Mouse (Mus musculus) cerebellum, adult 11 months (tissue): Measurements from ENCODE around the gene Olfr944.

Experiments used
- DNase-seq: peaks from one replicate; pipeline ENCODE4 v3.0.0; 2022

Gene Olfr944

GRCm38 (mm10) chr9:39201620-39202019 is at the start of gene Olfr944:
Gene Olfr944 (plus strand): TSS chr9:39201920.
- no peak for DNase-seq

DNA sequence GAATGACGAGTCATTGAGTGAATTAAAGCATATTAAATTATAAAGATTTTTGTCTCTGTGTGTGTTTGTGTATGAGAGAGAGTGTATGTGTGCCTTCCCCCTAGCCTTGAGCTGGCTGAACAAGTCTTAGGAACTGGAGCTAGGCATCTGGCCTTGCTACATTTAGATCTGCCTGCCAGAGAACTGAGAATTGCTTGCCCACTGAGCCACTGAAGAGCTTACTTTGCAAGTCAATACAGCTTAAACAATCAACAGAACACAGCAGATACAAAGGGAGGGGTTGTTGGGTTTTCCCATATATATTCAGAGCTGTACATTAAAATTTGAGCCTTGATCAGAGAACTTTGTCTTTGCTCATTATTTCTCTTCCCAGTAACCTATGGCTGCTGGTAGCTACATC is 49.3 kb upstream of the Olfr944 start:
- no peak for DNase-seq

DNA sequence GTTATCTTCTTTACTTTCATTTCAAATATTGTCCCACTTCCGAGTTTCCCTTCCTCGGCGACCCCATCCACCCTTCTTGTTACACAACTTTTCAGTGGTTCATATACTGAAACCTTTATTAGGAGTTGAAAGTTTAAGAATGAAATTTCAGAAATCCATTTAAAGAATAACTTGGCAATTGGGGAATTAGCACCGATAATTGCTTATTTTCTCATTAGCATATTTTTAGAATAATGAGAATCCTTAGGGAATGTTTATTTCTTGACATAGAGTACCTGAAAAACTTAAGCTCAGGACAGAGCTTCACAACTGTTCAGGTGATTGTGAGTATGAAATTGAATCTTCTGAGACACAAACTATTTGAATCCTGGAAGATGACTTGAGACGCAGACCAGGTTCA is 35.7 kb upstream of the Olfr944 start, which contains the start of gene Olfr943:
Olfr943 (plus strand) TSS at position 301 of the 400 bp plus-strand sequence.
- no peak for DNase-seq

DNA sequence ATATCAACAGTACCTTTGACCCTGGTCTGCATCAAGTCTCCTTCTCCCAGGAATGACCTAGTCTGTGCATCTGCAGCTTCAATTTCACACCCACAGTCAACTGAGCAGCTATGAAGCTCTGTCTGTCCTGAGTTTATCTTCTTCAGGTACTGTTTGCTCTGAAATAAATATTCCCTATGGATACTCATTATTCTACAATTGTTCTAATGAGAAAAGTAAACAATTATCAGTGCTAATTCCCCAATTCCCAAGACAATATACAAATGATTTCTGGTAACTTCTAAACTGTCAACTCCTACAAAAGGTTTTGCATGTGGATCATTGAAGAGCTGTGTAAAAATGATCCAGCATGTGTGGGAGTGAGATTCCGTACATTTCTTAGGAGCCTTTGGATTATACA is 48.2 kb downstream of the Olfr944 start, which contains the start of gene Olfr1537:
Olfr1537 (minus strand) TSS at position 101 of the 400 bp plus-strand sequence.
- no peak for DNase-seq
